Mouse (Mus musculus): ENCODE data around the gene Npdc1. TPM values are rescaled to one million over a fixed set of nuclear protein-coding genes. Genes with fewer than 3 reads are reported as not detected.

The Npdc1 gene
- polyA plus RNA-seq (2015; fragmentation: Nextera tagmentation; extraction: Ambion mirVana), result 481 and 505 TPM in 2 replicates

GRCm38 (mm10) chr2:25399051-25399450 is at the start of gene Npdc1:
TSS of gene Npdc1 (plus strand) at chr2:25399351.
- Histone ChIP-seq H3K9ac (ENCODE audit: low read depth, low read length) (no peak within 1 kb of the TSS), H3K9me3 (ENCODE audit: control insufficient read depth, low read length) (no peaks in the 10 kb centered on the region), H3K4me2 (ENCODE audit: low read length) (no peak within 1 kb of the TSS; the same call in 1 of the 2 replicates), H3K27ac (ENCODE audit: low read depth, low read length) (no peak within 1 kb of the TSS), H3K27me3 (replicated peaks; ENCODE audit: control insufficient read depth, insufficient read depth, low read length) (peaks cover 44% of the 10 kb centered on the region), H3K4me1 (ENCODE audit: control insufficient read depth, insufficient read depth, low read depth, low read length) (peaks cover 26% of the 10 kb centered on the region), H3K36me3 (ENCODE audit: control insufficient read depth, insufficient read depth, low read length) (no peaks in the 10 kb centered on the region), H3K4me3 (ENCODE audit: low read length) (no peak within 1 kb of the TSS)
- WGBS, result 66% methylated on average over 8 of the region's 8 CpGs
- no peak for ATAC-seq

GRCm38 (mm10) chr2:25349499-25349898 is 49.7 kb upstream of the Npdc1 start:
- Histone ChIP-seq H3K4me2 (ENCODE audit: low read length) (no peak overlapping the region), H3K9ac (ENCODE audit: low read depth, low read length) (no peak overlapping the region), H3K27ac (ENCODE audit: low read depth, low read length) (no peak overlapping the region), H3K4me3 (ENCODE audit: low read length) (no peak overlapping the region), H3K36me3 (ENCODE audit: control insufficient read depth, insufficient read depth, low read length) (peaks cover 43% of the 10 kb centered on the region), H3K9me3 (ENCODE audit: control insufficient read depth, low read length) (no peaks in the 10 kb centered on the region), H3K27me3 (replicated peaks; ENCODE audit: control insufficient read depth, insufficient read depth, low read length) (no peaks in the 10 kb centered on the region), H3K4me1 (ENCODE audit: control insufficient read depth, insufficient read depth, low read depth, low read length) (no peaks in the 10 kb centered on the region)
- no peak for ATAC-seq
- 98% methylated on average over 4 of the region's 4 CpGs for WGBS

GRCm38 (mm10) chr2:25350701-25351100 is 48.5 kb upstream of the Npdc1 start:
- Histone ChIP-seq H3K36me3 (ENCODE audit: control insufficient read depth, insufficient read depth, low read length) (peaks cover 37% of the 10 kb centered on the region), H3K27me3 (replicated peaks; ENCODE audit: control insufficient read depth, insufficient read depth, low read length) (no peaks in the 10 kb centered on the region), H3K4me2 (ENCODE audit: low read length) (no peak overlapping the region), H3K9me3 (ENCODE audit: control insufficient read depth, low read length) (no peaks in the 10 kb centered on the region), H3K9ac (ENCODE audit: low read depth, low read length) (no peak overlapping the region), H3K27ac (ENCODE audit: low read depth, low read length) (no peak overlapping the region), H3K4me1 (ENCODE audit: control insufficient read depth, insufficient read depth, low read depth, low read length) (peaks cover 7% of the 10 kb centered on the region), H3K4me3 (ENCODE audit: low read length) (no peak overlapping the region)
- 98% methylated on average over 3 of the region's 3 CpGs for WGBS
- no peak for ATAC-seq

GRCm38 (mm10) chr2:25354211-25354610 is 44.9 kb upstream of the Npdc1 start:
- H3K9ac ChIP-seq (ENCODE audit: low read depth, low read length), result no peak overlapping the region
- 84% methylated on average over 6 of the region's 6 CpGs for WGBS
- no peaks in the 10 kb centered on the region for H3K9me3 ChIP-seq (ENCODE audit: control insufficient read depth, low read length)
- ATAC-seq, result no peak
- no peaks in the 10 kb centered on the region for H3K27me3 ChIP-seq (replicated peaks; ENCODE audit: control insufficient read depth, insufficient read depth, low read length)
- no peak overlapping the region for H3K4me2 ChIP-seq (ENCODE audit: low read length)
- peaks cover 18% of the 10 kb centered on the region for H3K4me1 ChIP-seq (ENCODE audit: control insufficient read depth, insufficient read depth, low read depth, low read length)
- no peak overlapping the region for H3K27ac ChIP-seq (ENCODE audit: low read depth, low read length)
- H3K4me3 ChIP-seq (ENCODE audit: low read length), result no peak overlapping the region
- H3K36me3 ChIP-seq (ENCODE audit: control insufficient read depth, insufficient read depth, low read length), result peaks cover 19% of the 10 kb centered on the region

- WGBS, result 38% methylated on average over 18 of the region's 18 CpGs
- peak; percentile 24 for ATAC-seq
- peaks cover 18% of the 10 kb centered on the region for H3K4me1 ChIP-seq (ENCODE audit: control insufficient read depth, insufficient read depth, low read depth, low read length)
- peaks cover 12% of the 10 kb centered on the region for H3K36me3 ChIP-seq (ENCODE audit: control insufficient read depth, insufficient read depth, low read length)
- H3K9me3 ChIP-seq (ENCODE audit: control insufficient read depth, low read length), result no peaks in the 10 kb centered on the region
- peak overlapping the region; percentile 70; the same call in 1 of the 2 replicates for H3K9ac ChIP-seq (ENCODE audit: low read depth, low read length)
- no peak overlapping the region for H3K27ac ChIP-seq (ENCODE audit: low read depth, low read length)
- peak overlapping the region; percentile 46 for H3K4me3 ChIP-seq (ENCODE audit: low read length)
- peak overlapping the region; percentile 96 for H3K4me2 ChIP-seq (ENCODE audit: low read length)
- no peaks in the 10 kb centered on the region for H3K27me3 ChIP-seq (replicated peaks; ENCODE audit: control insufficient read depth, insufficient read depth, low read length)
Observed at GRCm38 (mm10) chr2:25355419-25356066, 43.6 kb upstream of the Npdc1 start.

- 6% methylated on average over 13 of the region's 13 CpGs for WGBS
- ATAC-seq, result peak; percentile 88
- H3K36me3 ChIP-seq (ENCODE audit: control insufficient read depth, insufficient read depth, low read length), result peaks cover 5% of the 10 kb centered on the region
- H3K4me2 ChIP-seq (ENCODE audit: low read length), result peak within 1 kb of the TSS; percentile 96
- peaks cover 18% of the 10 kb centered on the region for H3K4me1 ChIP-seq (ENCODE audit: control insufficient read depth, insufficient read depth, low read depth, low read length)
- H3K27ac ChIP-seq (ENCODE audit: low read depth, low read length), result no peak within 1 kb of the TSS
- peak within 1 kb of the TSS; percentile 46 for H3K4me3 ChIP-seq (ENCODE audit: low read length)
- peak within 1 kb of the TSS; percentile 70 for H3K9ac ChIP-seq (ENCODE audit: low read depth, low read length)
- no peaks in the 10 kb centered on the region for H3K9me3 ChIP-seq (ENCODE audit: control insufficient read depth, low read length)
- H3K27me3 ChIP-seq (replicated peaks; ENCODE audit: control insufficient read depth, insufficient read depth, low read length), result no peaks in the 10 kb centered on the region
Observed at GRCm38 (mm10) chr2:25356208-25357079, 42.7 kb upstream of the Npdc1 start, which contains the start of gene Dpp7. TSS of gene Dpp7 (minus strand) at chr2:25356359.

- H3K36me3 ChIP-seq (ENCODE audit: control insufficient read depth, insufficient read depth, low read length), result no peaks in the 10 kb centered on the region
- ATAC-seq, result no peak
- H3K4me2 ChIP-seq (ENCODE audit: low read length), result no peak overlapping the region
- H3K27me3 ChIP-seq (replicated peaks; ENCODE audit: control insufficient read depth, insufficient read depth, low read length), result peaks cover 14% of the 10 kb centered on the region
- H3K9me3 ChIP-seq (ENCODE audit: control insufficient read depth, low read length), result no peaks in the 10 kb centered on the region
- peaks cover 18% of the 10 kb centered on the region for H3K4me1 ChIP-seq (ENCODE audit: control insufficient read depth, insufficient read depth, low read depth, low read length)
- H3K4me3 ChIP-seq (ENCODE audit: low read length), result no peak overlapping the region
- WGBS, result 83% methylated on average over 4 of the region's 4 CpGs
- no peak overlapping the region for H3K9ac ChIP-seq (ENCODE audit: low read depth, low read length)
- H3K27ac ChIP-seq (ENCODE audit: low read depth, low read length), result no peak overlapping the region
Observed at GRCm38 (mm10) chr2:25359848-25360247, 39.3 kb upstream of the Npdc1 start.

GRCm38 (mm10) chr2:25363478-25364178 is 35.5 kb upstream of the Npdc1 start:
- Histone ChIP-seq H3K9ac (ENCODE audit: low read depth, low read length) (no peak overlapping the region), H3K27me3 (replicated peaks; ENCODE audit: control insufficient read depth, insufficient read depth, low read length) (peaks cover 18% of the 10 kb centered on the region), H3K27ac (ENCODE audit: low read depth, low read length) (no peak overlapping the region), H3K4me3 (ENCODE audit: low read length) (no peak overlapping the region), H3K4me1 (ENCODE audit: control insufficient read depth, insufficient read depth, low read depth, low read length) (peaks cover 3% of the 10 kb centered on the region), H3K9me3 (ENCODE audit: control insufficient read depth, low read length) (no peaks in the 10 kb centered on the region), H3K4me2 (ENCODE audit: low read length) (no peak overlapping the region), H3K36me3 (ENCODE audit: control insufficient read depth, insufficient read depth, low read length) (no peaks in the 10 kb centered on the region)
- ATAC-seq, result no peak
- WGBS, result 69% methylated on average over 13 of the region's 13 CpGs
